Mouse (Mus musculus): Measurements from ENCODE around the gene Ranbp9. TPM values are rescaled to one million over a fixed set of nuclear protein-coding genes. Genes with fewer than 3 reads are reported as not detected.

Gene Ranbp9
- polyA plus RNA-seq, 1 experiment = 76.4 TPM

GRCm38 (mm10) chr13:43364985-43365824 is 115.9 kb downstream of the Ranbp9 start, which contains the start of gene Sirt5:
Gene Sirt5, plus strand, starts transcription at chr13:43365496.
- TF ChIP-seq GATA1 (IDR thresholded peaks at IDR 0.05; ENCODE audit: low read length) = no peak

- no peak for TF ChIP-seq GATA1 (IDR thresholded peaks at IDR 0.05; ENCODE audit: low read length)
These were observed 118.7 kb downstream of the Ranbp9 start for GRCm38 (mm10) chr13:43362353-43362752.

- no peak for TF ChIP-seq GATA1 (IDR thresholded peaks at IDR 0.05; ENCODE audit: low read length)
These were observed 120.5 kb downstream of the Ranbp9 start for GRCm38 (mm10) chr13:43360534-43360933.

- no peak for TF ChIP-seq GATA1 (IDR thresholded peaks at IDR 0.05; ENCODE audit: low read length)
These were observed 124.5 kb downstream of the Ranbp9 start for GRCm38 (mm10) chr13:43356346-43357125.

- no peak for TF ChIP-seq GATA1 (IDR thresholded peaks at IDR 0.05; ENCODE audit: low read length)
These were observed 126.7 kb downstream of the Ranbp9 start for GRCm38 (mm10) chr13:43354362-43354761.

- no peak for TF ChIP-seq GATA1 (IDR thresholded peaks at IDR 0.05; ENCODE audit: low read length)
These were observed 127.7 kb downstream of the Ranbp9 start for GRCm38 (mm10) chr13:43353356-43353755.

Other genes with a start within 250 kb of the Ranbp9 start
- gene Gfod1, start 177.1 kb downstream of the Ranbp9 start, polyA plus RNA-seq (2012) = 0.01 TPM in 2 replicates
- gene Sirt5, start 115.8 kb downstream of the Ranbp9 start, polyA plus RNA-seq (2012) = 6.5 and 7.5 TPM in 2 replicates
- 226 and 329 TPM in 2 replicates for gene Nol7, start 82.9 kb downstream of the Ranbp9 start, polyA plus RNA-seq (2012)
- 8.0 and 11.8 TPM in 2 replicates for gene Mcur1, start 78.9 kb upstream of the Ranbp9 start, polyA plus RNA-seq (2012)
- not detected in 2 replicates for gene Rnf182, start 134.4 kb upstream of the Ranbp9 start, polyA plus RNA-seq (2012)